Mouse (Mus musculus) bone marrow, adult 2 months (tissue): ENCODE measurements around the gene Snapc4. TPM values are rescaled to one million over a fixed set of nuclear protein-coding genes. Genes with fewer than 3 reads are reported as not detected.

Source experiments
- H3K27ac ChIP-seq: fragments of 200-500 bp; 2 replicates; pipeline ENCODE4 v1.5.1; 2012; ENCODE audit warnings: low read depth, mild to moderate bottlenecking, control low read depth, inconsistent platforms, low read length; ENCODE audit not compliant: control insufficient read depth, poor library complexity, insufficient read depth
- H3K4me1 ChIP-seq: fragments of 200-500 bp; 2 replicates; pipeline ENCODE4 v1.6.1; 2011; ENCODE audit warnings: low read length; ENCODE audit not compliant: control insufficient read depth, insufficient read depth
- H3K4me3 ChIP-seq: fragments of 200-500 bp; replicated peaks from 2 replicates; pipeline ENCODE3; 2011; ENCODE audit warnings: mild to moderate bottlenecking, low read depth, low read length, control low read depth; ENCODE audit not compliant: control insufficient read depth
- CTCF ChIP-seq: fragments of 200-500 bp; IDR thresholded peaks from 2 replicates; pipeline ENCODE4 v1.5.1; 2011; ENCODE audit warnings: low read length, control low read depth; ENCODE audit not compliant: control insufficient read depth, insufficient read depth
- POLR2A ChIP-seq: fragments of 200-500 bp; IDR thresholded peaks from 2 replicates; pipeline ENCODE4 v1.6.1; 2011; ENCODE audit warnings: low read depth, mild to moderate bottlenecking, control low read depth, low read length, borderline replicate concordance; ENCODE audit not compliant: control insufficient read depth
- WGBS: fragments of 180-500 bp; shearing (Covaris S2); methylation state at CpG from one replicate; pipeline ENCODE4 v1.1.7; 2018; 5-methylcytosine and 5-hydroxymethylcytosine counted together
- polyA plus RNA-seq: library from polyadenylated mRNA; stranded (reverse); fragments of >200 nt; gene quantifications from 2 replicates; pipeline ENCODE4 v1.2.4, GENCODE M21; 2011; ENCODE audit warnings: low replicate concordance; ENCODE audit not compliant: missing spikeins, insufficient read depth, insufficient read length

Snapc4 gene
- polyA plus RNA-seq, 1 experiment, result 42.6 TPM

GRCm38 (mm10) chr2:26409362-26409761 is 28.9 kb upstream of the Snapc4 start:
- Histone ChIP-seq H3K27ac (peak overlapping the region; percentile 15; the same call in 1 of the 2 replicates), H3K4me3 (no peak overlapping the region), H3K4me1 (peaks cover 4% of the 10 kb centered on the region)
- WGBS, result 54% methylated on average over 3 of the region's 3 CpGs
- no peak for TF ChIP-seq POLR2A
- no peak for TF ChIP-seq CTCF

GRCm38 (mm10) chr2:26408515-26409356 is 28.3 kb upstream of the Snapc4 start, which contains the start of gene Inpp5e:
Inpp5e (minus strand) TSS chr2:26409203.
- Histone ChIP-seq H3K4me1 (peaks cover 4% of the 10 kb centered on the region), H3K4me3 (peak within 1 kb of the TSS; percentile 71), H3K27ac (peak within 1 kb of the TSS; percentile 62)
- 1% methylated on average over 57 of the region's 57 CpGs for WGBS
- TF ChIP-seq CTCF (peak; percentile 94), POLR2A (peak; percentile 68; the same call in 1 of the 2 replicates)

- TF ChIP-seq CTCF (no peak), POLR2A (no peak)
- Histone ChIP-seq H3K27ac (no peak overlapping the region), H3K4me1 (peaks cover 3% of the 10 kb centered on the region), H3K4me3 (no peak overlapping the region)
- 92% methylated on average over 8 of the region's 8 CpGs for WGBS
Observed at GRCm38 (mm10) chr2:26403306-26403705, 22.9 kb upstream of the Snapc4 start.

- 97% methylated on average over 1 of the region's 1 CpGs for WGBS
- no peak overlapping the region for H3K4me3 ChIP-seq
- no peaks in the 10 kb centered on the region for H3K4me1 ChIP-seq
- H3K27ac ChIP-seq, result no peak overlapping the region
- TF ChIP-seq POLR2A (no peak), CTCF (no peak)
Observed at GRCm38 (mm10) chr2:26402265-26402664, 21.8 kb upstream of the Snapc4 start.

GRCm38 (mm10) chr2:26401023-26401422 is 20.6 kb upstream of the Snapc4 start:
- TF ChIP-seq POLR2A (no peak), CTCF (no peak)
- no peak overlapping the region for H3K4me3 ChIP-seq
- no peaks in the 10 kb centered on the region for H3K4me1 ChIP-seq
- H3K27ac ChIP-seq, result no peak overlapping the region
- 89% methylated on average over 4 of the region's 4 CpGs for WGBS

- Histone ChIP-seq H3K27ac (no peak overlapping the region), H3K4me1 (no peaks in the 10 kb centered on the region), H3K4me3 (no peak overlapping the region)
- TF ChIP-seq CTCF (no peak), POLR2A (no peak)
- 92% methylated on average over 5 of the region's 5 CpGs for WGBS
Observed at GRCm38 (mm10) chr2:26400296-26400695, 19.8 kb upstream of the Snapc4 start.

- Histone ChIP-seq H3K4me1 (no peaks in the 10 kb centered on the region), H3K27ac (no peak overlapping the region), H3K4me3 (no peak overlapping the region)
- TF ChIP-seq POLR2A, result no peak
- TF ChIP-seq CTCF, result no peak
- 88% methylated on average over 5 of the region's 5 CpGs for WGBS
Observed at GRCm38 (mm10) chr2:26399647-26400046, 19.2 kb upstream of the Snapc4 start.

- TF ChIP-seq CTCF, result no peak
- no peak for TF ChIP-seq POLR2A
- H3K4me3 ChIP-seq, result no peak overlapping the region
- WGBS, result 89% methylated on average over 8 of the region's 8 CpGs
- no peaks in the 10 kb centered on the region for H3K4me1 ChIP-seq
- H3K27ac ChIP-seq, result no peak overlapping the region
Observed at GRCm38 (mm10) chr2:26398978-26399377, 18.5 kb upstream of the Snapc4 start.

- WGBS, result 89% methylated on average over 6 of the region's 6 CpGs
- no peak for TF ChIP-seq CTCF
- TF ChIP-seq POLR2A, result no peak
Observed at GRCm38 (mm10) chr2:26391617-26392016, 11.2 kb upstream of the Snapc4 start.

GRCm38 (mm10) chr2:26390954-26391353 is 10.5 kb upstream of the Snapc4 start:
- H3K4me3 ChIP-seq, result no peak overlapping the region
- 61% methylated on average over 3 of the region's 3 CpGs for WGBS
- H3K4me1 ChIP-seq, result no peaks in the 10 kb centered on the region; the same call in 1 of the 2 replicates
- TF ChIP-seq POLR2A, result no peak
- TF ChIP-seq CTCF, result no peak
- no peak overlapping the region for H3K27ac ChIP-seq

More at GRCm38 (mm10) chr2:26391617-26392016, 11.2 kb upstream of the Snapc4 start:
- no peak overlapping the region for H3K27ac ChIP-seq
- no peak overlapping the region for H3K4me3 ChIP-seq
- H3K4me1 ChIP-seq, result no peaks in the 10 kb centered on the region; the same call in 1 of the 2 replicates
